Mouse (Mus musculus) forebrain, embryonic 11.5 days (tissue): ENCODE results near the gene Scamp3. TPM values are rescaled to one million over a fixed set of nuclear protein-coding genes. Genes with fewer than 3 reads are reported as not detected.

ENCODE experiments used
- ATAC-seq: fragments of 200-750 bp; cut with Nextera tagmentation; replicated peaks from 2 replicates; pipeline ENCODE4 v1.8.0; 2017; ENCODE audit warnings: moderate TSS enrichment; ENCODE audit not compliant: low FRiP score
- DNase-seq: peaks from one replicate; pipeline ENCODE4 v3.0.0-alpha.2; 2017; ENCODE audit warnings: low spot score
- H3K27ac ChIP-seq: fragments of 300-500 bp; sonication (generic); 2 replicates; pipeline ENCODE4 v1.5.1; 2014; ENCODE audit warnings: low read depth, low read length
- H3K27me3 ChIP-seq: fragments of 300-500 bp; sonication (generic); 2 replicates; pipeline ENCODE4 v1.6.1; 2014; ENCODE audit warnings: mild to moderate bottlenecking, low read length, mixed read lengths; ENCODE audit not compliant: control insufficient read depth, insufficient read depth
- H3K36me3 ChIP-seq: fragments of 300-500 bp; sonication (generic); 2 replicates; pipeline ENCODE4 v1.6.1; 2014; ENCODE audit warnings: mild to moderate bottlenecking, low read length, moderate library complexity, mixed read lengths; ENCODE audit not compliant: control insufficient read depth, insufficient read depth
- H3K4me1 ChIP-seq: fragments of 300-500 bp; sonication (generic); replicated peaks from 2 replicates; pipeline ENCODE4 v1.6.1; 2014; ENCODE audit warnings: low read length, mixed read lengths; ENCODE audit not compliant: control insufficient read depth, insufficient read depth
- H3K4me2 ChIP-seq: fragments of 300-500 bp; sonication (generic); 2 replicates; pipeline ENCODE4 v1.6.1; 2014; ENCODE audit warnings: low read depth, mild to moderate bottlenecking, low read length, moderate library complexity, mixed read lengths; ENCODE audit not compliant: severe bottlenecking
- H3K4me3 ChIP-seq: fragments of 300-500 bp; sonication (generic); 2 replicates; pipeline ENCODE4 v1.5.1; 2014; ENCODE audit warnings: low read depth, low read length
- H3K9ac ChIP-seq: fragments of 300-500 bp; sonication (generic); 2 replicates; pipeline ENCODE4 v1.6.1; 2014; ENCODE audit warnings: low read length
- H3K9me3 ChIP-seq: fragments of 300-500 bp; sonication (generic); 2 replicates; pipeline ENCODE4 v1.6.1; 2016; ENCODE audit warnings: low read length, mixed read lengths; ENCODE audit not compliant: control insufficient read depth
- WGBS: fragments of 180-500 bp; shearing (Covaris S2); extraction: QIAGEN DNeasy Blood & Tissue Kit; methylation state at CpG from one replicate; pipeline ENCODE4 v1.1.7; 2014; 5-methylcytosine and 5-hydroxymethylcytosine counted together
- polyA plus RNA-seq: library from polyadenylated mRNA; unstranded; fragments of >200 nt; fragmentation: Nextera tagmentation; extraction: Ambion mirVana; gene quantifications from 2 replicates; pipeline ENCODE4 v1.2.1, GENCODE M21; 2014

The Scamp3 gene
- 92.5 and 107 TPM in 2 replicates for polyA plus RNA-seq

GRCm38 (mm10) chr3:89177242-89178106 is at the start of gene Scamp3:
Gene Scamp3, plus strand, starts transcription at chr3:89177473.
- DNase-seq (peak; percentile 96), ATAC-seq (peak; percentile 94)
- Histone ChIP-seq H3K36me3 (peaks cover 33% of the 10 kb centered on the region), H3K4me1 (peaks cover 5% of the 10 kb centered on the region; the same call in 1 of the 2 replicates), H3K4me3 (peak within 1 kb of the TSS; percentile 59), H3K27me3 (no peaks in the 10 kb centered on the region), H3K27ac (peak within 1 kb of the TSS; percentile 54; the same call in 1 of the 2 replicates), H3K9me3 (no peaks in the 10 kb centered on the region), H3K4me2 (peak within 1 kb of the TSS; percentile 87), H3K9ac (peak within 1 kb of the TSS; percentile 81)
- under 1% methylated on average over 43 of the region's 43 CpGs for WGBS

- Histone ChIP-seq H3K4me3 (no peak overlapping the region), H3K9me3 (no peaks in the 10 kb centered on the region), H3K36me3 (no peaks in the 10 kb centered on the region), H3K4me2 (no peak overlapping the region), H3K27ac (no peak overlapping the region), H3K9ac (no peak overlapping the region), H3K4me1 (no peaks in the 10 kb centered on the region; the same call in 1 of the 2 replicates), H3K27me3 (no peaks in the 10 kb centered on the region)
- no peak for ATAC-seq
- 93% methylated on average over 3 of the region's 3 CpGs for WGBS
- no peak for DNase-seq
Measured at GRCm38 (mm10) chr3:89129908-89130307, 47.4 kb upstream of the Scamp3 start.

GRCm38 (mm10) chr3:89131816-89132215 is 45.5 kb upstream of the Scamp3 start:
- H3K36me3 ChIP-seq = no peaks in the 10 kb centered on the region
- H3K9me3 ChIP-seq = no peaks in the 10 kb centered on the region
- ATAC-seq (no peak), DNase-seq (peak; percentile 18)
- H3K4me2 ChIP-seq = peak overlapping the region; percentile 51
- WGBS = 50% methylated on average over 4 of the region's 4 CpGs
- no peaks in the 10 kb centered on the region; the same call in 1 of the 2 replicates for H3K4me1 ChIP-seq
- H3K9ac ChIP-seq = no peak overlapping the region
- no peak overlapping the region for H3K27ac ChIP-seq
- H3K27me3 ChIP-seq = no peaks in the 10 kb centered on the region
- peak overlapping the region; percentile 24; the same call in 1 of the 2 replicates for H3K4me3 ChIP-seq

GRCm38 (mm10) chr3:89132285-89133062 is 44.8 kb upstream of the Scamp3 start:
- WGBS = 12% methylated on average over 30 of the region's 30 CpGs
- Histone ChIP-seq H3K9me3 (no peaks in the 10 kb centered on the region), H3K4me1 (no peaks in the 10 kb centered on the region; the same call in 1 of the 2 replicates), H3K27ac (no peak overlapping the region), H3K27me3 (no peaks in the 10 kb centered on the region), H3K36me3 (no peaks in the 10 kb centered on the region), H3K4me3 (peak overlapping the region; percentile 24), H3K4me2 (peak overlapping the region; percentile 51), H3K9ac (peak overlapping the region; percentile 53)
- peak; percentile 63 for DNase-seq
- peak; percentile 36; the same call in 1 of the 2 replicates for ATAC-seq

- H3K4me2 ChIP-seq = no peak overlapping the region
- no peaks in the 10 kb centered on the region; the same call in 1 of the 2 replicates for H3K4me1 ChIP-seq
- no peak for ATAC-seq
- no peaks in the 10 kb centered on the region for H3K27me3 ChIP-seq
- H3K9me3 ChIP-seq = no peaks in the 10 kb centered on the region
- no peak overlapping the region for H3K27ac ChIP-seq
- WGBS = 78% methylated on average over 7 of the region's 7 CpGs
- H3K36me3 ChIP-seq = no peaks in the 10 kb centered on the region
- H3K9ac ChIP-seq = no peak overlapping the region
- no peak for DNase-seq
- H3K4me3 ChIP-seq = no peak overlapping the region
Measured at GRCm38 (mm10) chr3:89133063-89133450, 44.2 kb upstream of the Scamp3 start.

- H3K27ac ChIP-seq = no peak overlapping the region
- WGBS = 90% methylated on average over 1 of the region's 1 CpGs
- H3K27me3 ChIP-seq = no peaks in the 10 kb centered on the region
- H3K9me3 ChIP-seq = no peaks in the 10 kb centered on the region
- no peaks in the 10 kb centered on the region for H3K36me3 ChIP-seq
- DNase-seq (no peak), ATAC-seq (no peak)
- no peaks in the 10 kb centered on the region; the same call in 1 of the 2 replicates for H3K4me1 ChIP-seq
- no peak overlapping the region for H3K9ac ChIP-seq
- no peak overlapping the region for H3K4me2 ChIP-seq
- H3K4me3 ChIP-seq = no peak overlapping the region
Measured at GRCm38 (mm10) chr3:89133752-89134151, 43.5 kb upstream of the Scamp3 start.

- Histone ChIP-seq H3K27ac (no peak within 1 kb of the TSS), H3K4me1 (no peaks in the 10 kb centered on the region; the same call in 1 of the 2 replicates), H3K9me3 (no peaks in the 10 kb centered on the region), H3K4me2 (no peak within 1 kb of the TSS), H3K36me3 (no peaks in the 10 kb centered on the region), H3K27me3 (no peaks in the 10 kb centered on the region), H3K4me3 (peak within 1 kb of the TSS; percentile 9; the same call in 1 of the 2 replicates), H3K9ac (no peak within 1 kb of the TSS)
- WGBS = 58% methylated on average over 3 of the region's 3 CpGs
- no peak for DNase-seq
- no peak for ATAC-seq
Measured at GRCm38 (mm10) chr3:89135958-89136357, 41.3 kb upstream of the Scamp3 start, which contains the start of gene Pklr. Gene Pklr, plus strand, starts transcription at chr3:89136142.

- ATAC-seq (no peak), DNase-seq (no peak)
- H3K9me3 ChIP-seq = no peaks in the 10 kb centered on the region
- WGBS = 39% methylated on average over 9 of the region's 9 CpGs
- H3K4me2 ChIP-seq = no peak overlapping the region
- H3K27ac ChIP-seq = no peak overlapping the region
- H3K36me3 ChIP-seq = no peaks in the 10 kb centered on the region
- H3K27me3 ChIP-seq = no peaks in the 10 kb centered on the region
- H3K4me1 ChIP-seq = no peaks in the 10 kb centered on the region; the same call in 1 of the 2 replicates
- H3K4me3 ChIP-seq = no peak overlapping the region
- no peak overlapping the region for H3K9ac ChIP-seq
Measured at GRCm38 (mm10) chr3:89136365-89136764, 40.9 kb upstream of the Scamp3 start.
